Mouse (Mus musculus) liver, embryonic 12.5 days (tissue): Measurements from ENCODE around the gene Ptprm. TPM values are rescaled to one million over a fixed set of nuclear protein-coding genes. Genes with fewer than 3 reads are reported as not detected.

Source experiments
- ATAC-seq: fragments of 200-750 bp; cut with Nextera tagmentation; 2 replicates; pipeline ENCODE4 v1.8.0; 2017; ENCODE audit warnings: moderate number of reproducible peaks, mild to moderate bottlenecking, moderate library complexity
- H3K27ac ChIP-seq: fragments of 300-500 bp; sonication (generic); 2 replicates; pipeline ENCODE4 v1.5.1; 2016; ENCODE audit warnings: mild to moderate bottlenecking
- H3K27me3 ChIP-seq: fragments of 300-500 bp; sonication (generic); replicated peaks from 2 replicates; pipeline ENCODE4 v1.6.1; 2016; ENCODE audit warnings: mild to moderate bottlenecking, moderate library complexity
- H3K36me3 ChIP-seq: fragments of 300-500 bp; sonication (generic); 2 replicates; pipeline ENCODE4 v1.6.1; 2016; ENCODE audit warnings: mild to moderate bottlenecking, moderate library complexity
- H3K4me1 ChIP-seq: fragments of 300-500 bp; sonication (generic); 2 replicates; pipeline ENCODE4 v1.6.1; 2016
- H3K4me2 ChIP-seq: fragments of 300-500 bp; sonication (generic); 2 replicates; pipeline ENCODE4 v1.6.1; 2016; ENCODE audit warnings: mild to moderate bottlenecking, moderate library complexity
- H3K4me3 ChIP-seq: fragments of 300-500 bp; sonication (generic); 2 replicates; pipeline ENCODE4 v1.5.1; 2016; ENCODE audit warnings: mild to moderate bottlenecking, moderate library complexity
- H3K9ac ChIP-seq: fragments of 300-500 bp; sonication (generic); 2 replicates; pipeline ENCODE4 v1.6.1; 2016; ENCODE audit warnings: mild to moderate bottlenecking, moderate library complexity
- H3K9me3 ChIP-seq: fragments of 300-500 bp; sonication (generic); replicated peaks from 2 replicates; pipeline ENCODE4 v1.6.1; 2016; ENCODE audit warnings: mild to moderate bottlenecking, moderate library complexity
- WGBS: fragments of 180-500 bp; shearing (Covaris S2); methylation state at CpG from one replicate; pipeline ENCODE4 v1.1.7; 2016; ENCODE audit not compliant: insufficient replicate concordance; 5-methylcytosine and 5-hydroxymethylcytosine counted together
- polyA plus RNA-seq: library from polyadenylated mRNA; unstranded; fragments of >200 nt; fragmentation: Nextera tagmentation; extraction: Ambion mirVana; gene quantifications from 2 replicates; pipeline ENCODE4 v1.2.1, GENCODE M21; 2016

Gene Ptprm
- polyA plus RNA-seq, 1 experiment from 2014 or later, result 2.5 TPM

- Histone ChIP-seq H3K27ac (no peak overlapping the region), H3K4me1 (no peaks in the 10 kb centered on the region), H3K36me3 (no peaks in the 10 kb centered on the region), H3K27me3 (no peaks in the 10 kb centered on the region), H3K9ac (no peak overlapping the region), H3K9me3 (no peaks in the 10 kb centered on the region), H3K4me3 (no peak overlapping the region), H3K4me2 (no peak overlapping the region)
- no peak for ATAC-seq
- 60% methylated on average over 11 of the region's 11 CpGs for WGBS
Measured at GRCm38 (mm10) chr17:66701358-66702184, 652.7 kb downstream of the Ptprm start.

- Histone ChIP-seq H3K4me2 (no peak overlapping the region), H3K4me1 (no peaks in the 10 kb centered on the region), H3K9ac (no peak overlapping the region), H3K27me3 (no peaks in the 10 kb centered on the region), H3K27ac (no peak overlapping the region), H3K4me3 (no peak overlapping the region), H3K36me3 (no peaks in the 10 kb centered on the region), H3K9me3 (no peaks in the 10 kb centered on the region)
- WGBS, result 58% methylated on average over 5 of the region's 5 CpGs
- no peak for ATAC-seq
Measured at GRCm38 (mm10) chr17:66699896-66700295, 654.4 kb downstream of the Ptprm start.

GRCm38 (mm10) chr17:66697650-66698049 is 656.6 kb downstream of the Ptprm start:
- H3K4me2 ChIP-seq, result no peak overlapping the region
- H3K9ac ChIP-seq, result no peak overlapping the region
- no peak for ATAC-seq
- no peak overlapping the region for H3K27ac ChIP-seq
- no peaks in the 10 kb centered on the region for H3K36me3 ChIP-seq
- H3K4me1 ChIP-seq, result no peaks in the 10 kb centered on the region
- H3K9me3 ChIP-seq, result no peaks in the 10 kb centered on the region
- H3K27me3 ChIP-seq, result no peaks in the 10 kb centered on the region
- H3K4me3 ChIP-seq, result no peak overlapping the region
- 85% methylated on average over 12 of the region's 12 CpGs for WGBS

- 61% methylated on average over 10 of the region's 10 CpGs for WGBS
- H3K4me3 ChIP-seq, result no peak overlapping the region
- H3K4me2 ChIP-seq, result no peak overlapping the region
- H3K4me1 ChIP-seq, result no peaks in the 10 kb centered on the region
- no peak overlapping the region for H3K9ac ChIP-seq
- no peaks in the 10 kb centered on the region for H3K27me3 ChIP-seq
- no peak overlapping the region for H3K27ac ChIP-seq
- ATAC-seq, result no peak
- H3K36me3 ChIP-seq, result no peaks in the 10 kb centered on the region
- no peaks in the 10 kb centered on the region for H3K9me3 ChIP-seq
Measured at GRCm38 (mm10) chr17:66696531-66697172, 657.6 kb downstream of the Ptprm start.

- ATAC-seq, result no peak
- 56% methylated on average over 4 of the region's 4 CpGs for WGBS
- Histone ChIP-seq H3K27ac (no peak overlapping the region), H3K27me3 (no peaks in the 10 kb centered on the region), H3K36me3 (no peaks in the 10 kb centered on the region), H3K9me3 (no peaks in the 10 kb centered on the region), H3K9ac (no peak overlapping the region), H3K4me2 (no peak overlapping the region), H3K4me1 (no peaks in the 10 kb centered on the region), H3K4me3 (no peak overlapping the region)
Measured at GRCm38 (mm10) chr17:66694326-66694725, 659.9 kb downstream of the Ptprm start.

- Histone ChIP-seq H3K9me3 (no peaks in the 10 kb centered on the region), H3K4me2 (no peak overlapping the region), H3K27ac (no peak overlapping the region), H3K27me3 (no peaks in the 10 kb centered on the region), H3K36me3 (no peaks in the 10 kb centered on the region), H3K9ac (no peak overlapping the region), H3K4me3 (no peak overlapping the region), H3K4me1 (no peaks in the 10 kb centered on the region)
- 72% methylated on average over 21 of the region's 21 CpGs for WGBS
- ATAC-seq, result no peak
Measured at GRCm38 (mm10) chr17:66693676-66694304, 660.5 kb downstream of the Ptprm start.

GRCm38 (mm10) chr17:66692941-66693675 is 661.1 kb downstream of the Ptprm start:
- no peak overlapping the region for H3K4me3 ChIP-seq
- ATAC-seq, result no peak
- 75% methylated on average over 16 of the region's 16 CpGs for WGBS

GRCm38 (mm10) chr17:66688179-66688578 is 666.1 kb downstream of the Ptprm start:
- Histone ChIP-seq H3K4me1 (no peaks in the 10 kb centered on the region), H3K4me3 (no peak overlapping the region), H3K36me3 (no peaks in the 10 kb centered on the region), H3K4me2 (no peak overlapping the region), H3K27ac (no peak overlapping the region), H3K9me3 (no peaks in the 10 kb centered on the region), H3K9ac (no peak overlapping the region), H3K27me3 (no peaks in the 10 kb centered on the region)
- 80% methylated on average over 9 of the region's 9 CpGs for WGBS
- ATAC-seq, result no peak

More at GRCm38 (mm10) chr17:66692941-66693675, 661.1 kb downstream of the Ptprm start:
- Histone ChIP-seq H3K27me3 (no peaks in the 10 kb centered on the region), H3K36me3 (no peaks in the 10 kb centered on the region), H3K4me1 (no peaks in the 10 kb centered on the region), H3K27ac (no peak overlapping the region), H3K9me3 (no peaks in the 10 kb centered on the region), H3K4me2 (no peak overlapping the region), H3K9ac (no peak overlapping the region)

GRCm38 (mm10) chr17:66687543-66687942 is 666.7 kb downstream of the Ptprm start:
- 57% methylated on average over 4 of the region's 4 CpGs for WGBS
- H3K4me1 ChIP-seq, result no peaks in the 10 kb centered on the region
- no peaks in the 10 kb centered on the region for H3K36me3 ChIP-seq
- H3K4me2 ChIP-seq, result no peak overlapping the region
- H3K27me3 ChIP-seq, result no peaks in the 10 kb centered on the region
- ATAC-seq, result no peak
- no peak overlapping the region for H3K4me3 ChIP-seq
- no peaks in the 10 kb centered on the region for H3K9me3 ChIP-seq
- no peak overlapping the region for H3K9ac ChIP-seq
- H3K27ac ChIP-seq, result no peak overlapping the region

- Histone ChIP-seq H3K9ac (no peak overlapping the region), H3K27me3 (no peaks in the 10 kb centered on the region), H3K27ac (no peak overlapping the region), H3K4me2 (no peak overlapping the region), H3K4me3 (no peak overlapping the region), H3K9me3 (no peaks in the 10 kb centered on the region), H3K4me1 (no peaks in the 10 kb centered on the region), H3K36me3 (no peaks in the 10 kb centered on the region)
- WGBS, result 78% methylated on average over 25 of the region's 25 CpGs
- ATAC-seq, result no peak
Measured at GRCm38 (mm10) chr17:66686701-66687489, 667.4 kb downstream of the Ptprm start.

GRCm38 (mm10) chr17:66683411-66683810 is 670.8 kb downstream of the Ptprm start:
- H3K4me3 ChIP-seq, result no peak overlapping the region
- H3K4me1 ChIP-seq, result no peaks in the 10 kb centered on the region
- no peak for ATAC-seq
- no peaks in the 10 kb centered on the region for H3K9me3 ChIP-seq
- no peak overlapping the region for H3K4me2 ChIP-seq
- H3K36me3 ChIP-seq, result no peaks in the 10 kb centered on the region
- H3K27me3 ChIP-seq, result no peaks in the 10 kb centered on the region
- H3K9ac ChIP-seq, result no peak overlapping the region
- 72% methylated on average over 8 of the region's 8 CpGs for WGBS
- H3K27ac ChIP-seq, result no peak overlapping the region
